Mouse (Mus musculus): ENCODE results near the gene Tepsin.

DNA sequence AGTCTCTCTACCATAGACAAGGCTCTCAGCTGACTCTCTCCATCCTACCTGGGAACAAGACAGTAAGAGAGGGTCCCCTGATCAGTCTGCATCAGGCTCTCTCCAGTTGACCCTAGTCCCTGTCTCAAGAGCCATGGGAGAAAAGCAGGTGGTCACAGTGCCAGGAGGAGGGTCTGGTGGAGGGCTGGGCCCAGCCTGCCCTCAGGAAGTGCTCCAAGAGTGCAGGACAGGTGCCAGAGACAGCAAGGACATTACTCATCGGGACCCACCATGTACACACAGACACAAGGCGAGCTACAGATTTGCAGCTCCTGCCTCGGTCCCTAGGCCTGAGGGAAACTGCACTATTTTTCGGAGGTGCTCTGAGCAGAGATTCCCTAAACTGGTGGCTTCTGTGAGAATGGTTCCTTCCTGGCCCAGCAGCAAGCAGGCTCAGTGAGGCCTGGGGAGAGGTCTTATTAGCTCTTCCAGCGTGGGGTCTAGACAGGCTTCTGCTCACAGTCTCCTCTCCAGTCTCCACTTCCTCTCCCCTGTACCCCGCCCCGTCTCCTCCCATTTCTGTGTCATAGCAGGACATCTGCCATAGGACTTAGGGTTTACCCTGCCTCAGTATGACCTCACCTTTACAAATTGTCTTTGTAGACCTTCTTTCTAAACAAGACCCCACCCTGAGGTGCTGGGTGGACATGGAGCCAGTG is 56.2 kb downstream of the Tepsin start:
- TF ChIP-seq POLR2A (IDR thresholded peaks at IDR 0.05; ENCODE audit: borderline replicate concordance, low read depth, low read length) (no peak), CTCF (IDR thresholded peaks at IDR 0.05; ENCODE audit: low read depth, low read length) (no peak)

All from bone marrow macrophage, adult 2 months (primary cell).